Mouse (Mus musculus) ES-Bruce4 (cell line): ENCODE measurements at regions not wholly inside any gene's neighbourhood (a gene's known extent, or its start where the extent isn't known, plus 50 kb on each side); places are given as distances from the start of the nearest gene placed in this dataset.

Experiments used
- CTCF ChIP-seq: IDR thresholded peaks from one replicate; pipeline ENCODE4 v1.8.1; 2011; ENCODE audit warnings: low read depth, low read length
- POLR2A ChIP-seq: IDR thresholded peaks from one replicate; pipeline ENCODE4 v1.8.1; 2011; ENCODE audit warnings: low read length; ENCODE audit not compliant: insufficient read depth

DNA sequence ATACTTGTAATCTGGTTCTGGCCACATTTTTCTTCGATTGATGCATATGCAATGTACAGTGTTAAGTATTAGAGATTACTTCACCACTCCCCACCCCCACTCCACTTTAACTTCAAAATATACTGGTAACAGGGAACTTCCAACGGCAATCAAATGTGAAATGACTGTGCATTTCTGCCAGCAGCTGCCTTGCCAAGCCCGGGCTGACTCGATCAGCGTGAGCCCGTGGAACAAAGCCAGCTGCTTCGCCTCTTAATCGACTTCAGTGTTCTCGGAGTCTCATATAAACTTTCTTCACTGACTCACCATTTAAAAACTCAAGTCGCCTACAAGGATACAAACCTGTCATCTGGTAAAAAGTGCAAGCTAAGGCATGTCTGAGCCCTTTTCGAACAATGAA is 188.7 kb upstream of the L3mbtl3 start:
- TF ChIP-seq CTCF = no peak
- no peak for TF ChIP-seq POLR2A
